Mouse (Mus musculus): ENCODE results near the gene Irf2bp1. TPM values are rescaled to one million over a fixed set of nuclear protein-coding genes. Genes with fewer than 3 reads are reported as not detected.

Gene Irf2bp1
- total and polyA plus RNA-seq, 3 experiments = 4.9 to 12.8 (median 6.6) TPM

- dilution Hi-C loops (cut with MboI; ENCODE audit: extremely low pct_ligation_motif_present, extremely low pct_unique_long_range_greater_than_20kb, low sequenced_read_pairs) (no loop called here), in situ Hi-C loops (cut with MboI; ENCODE audit: low pct_ligation_motif_present, low pct_unique_long_range_greater_than_20kb, low sequenced_read_pairs) (no loop called here)
- H3K4me3 ChIP-seq (replicated peaks in 1 of 3; ENCODE audit: low read depth in 2 of 3, low read length in 2 of 3, poor library complexity in 1 of 3) = no peak overlapping the region
- TF ChIP-seq NELFE (IDR thresholded peaks at IDR 0.05; ENCODE audit: low read depth, low read length) (no peak), USF2 (conservative IDR thresholded peaks at IDR 0.05; ENCODE audit: low read depth, low read length) (no peak), ELF1 (IDR thresholded peaks at IDR 0.05; ENCODE audit: low read depth, low read length) (no peak), E2F4 (IDR thresholded peaks at IDR 0.05; ENCODE audit: insufficient replicate concordance, low read depth, low read length) (no peak), SMC3 (IDR thresholded peaks at IDR 0.05; ENCODE audit: low read depth, low read length) (no peak), IRF4 (IDR thresholded peaks at IDR 0.05; ENCODE audit: low read depth, low read length) (no peak), MXI1 (IDR thresholded peaks at IDR 0.05; ENCODE audit: low read depth, low read length) (no peak), CHD2 (IDR thresholded peaks at IDR 0.05; ENCODE audit: low read length) (no peak), HCFC1 (IDR thresholded peaks at IDR 0.05; ENCODE audit: low read depth, low read length) (no peak), BHLHE40 (IDR thresholded peaks at IDR 0.05; ENCODE audit: low read depth, low read length) (no peak), USF1 (IDR thresholded peaks at IDR 0.05; ENCODE audit: low read depth, low read length) (no peak), ZC3H11A (IDR thresholded peaks at IDR 0.05; ENCODE audit: low read depth, low read length) (no peak), CTCF (conservative IDR thresholded peaks at IDR 0.05 in 1 of 2, IDR thresholded peaks at IDR 0.05 in 1 of 2; ENCODE audit: low read depth in 2 of 2, low read length in 2 of 2) (no peak), MAX (IDR thresholded peaks at IDR 0.05; ENCODE audit: low read length) (no peak), EP300 (IDR thresholded peaks at IDR 0.05; ENCODE audit: low read length) (no peak), ZNF384 (IDR thresholded peaks at IDR 0.05; ENCODE audit: low read depth, low read length) (no peak)
- peaks cover 93% of the 10 kb centered on the region for H3K27me3 ChIP-seq (replicated peaks)
- H3K4me2 ChIP-seq (ENCODE audit: insufficient read depth, low read depth, poor library complexity, severe bottlenecking) = peak overlapping the region; percentile 95
- DNase-seq (ENCODE audit: extremely low read depth) = no peak
- no peak overlapping the region for H3K9ac ChIP-seq (ENCODE audit: insufficient read depth, low read depth)
- H3K36me3 ChIP-seq (replicated peaks in 1 of 2; ENCODE audit: control insufficient read depth in 1 of 2, insufficient read depth in 1 of 2, low read length in 1 of 2) = no peaks in the 10 kb centered on the region
- peaks cover 3% of the 10 kb centered on the region for H3K9me3 ChIP-seq (replicated peaks; ENCODE audit: low read length)
- H3K27ac ChIP-seq (ENCODE audit: insufficient read depth, low read depth) = no peak overlapping the region
- H3K79me2 ChIP-seq (replicated peaks; ENCODE audit: control insufficient read depth, extremely low read depth, insufficient read depth, poor library complexity, severe bottlenecking) = no peaks in the 10 kb centered on the region
- peaks cover 14 to 30% of the 10 kb centered on the region in 2 experiments for H3K4me1 ChIP-seq (ENCODE audit: control insufficient read depth in 1 of 2, insufficient read depth in 2 of 2)
Observed at GRCm38 (mm10) chr7:18962795-18963194, 41.0 kb upstream of the Irf2bp1 start.

GRCm38 (mm10) chr7:18963294-18963843, 40.5 kb upstream of the Irf2bp1 start:
- H3K9ac ChIP-seq (ENCODE audit: insufficient read depth, low read depth) = no peak overlapping the region
- no peak overlapping the region for H3K4me3 ChIP-seq (replicated peaks in 1 of 3; ENCODE audit: low read depth in 2 of 3, low read length in 2 of 3, poor library complexity in 1 of 3)
- TF ChIP-seq BHLHE40 (IDR thresholded peaks at IDR 0.05; ENCODE audit: low read depth, low read length) (no peak), UBTF (IDR thresholded peaks at IDR 0.05; ENCODE audit: low read depth, low read length) (no peak), MYC (IDR thresholded peaks at IDR 0.05; ENCODE audit: low read depth, low read length) (no peak), NELFE (IDR thresholded peaks at IDR 0.05; ENCODE audit: low read depth, low read length) (no peak), EP300 (IDR thresholded peaks at IDR 0.05; ENCODE audit: low read length) (no peak), MAX (IDR thresholded peaks at IDR 0.05; ENCODE audit: low read length) (no peak), JUND (conservative IDR thresholded peaks at IDR 0.05; ENCODE audit: low read depth, low read length) (no peak), USF2 (conservative IDR thresholded peaks at IDR 0.05; ENCODE audit: low read depth, low read length) (no peak), USF1 (IDR thresholded peaks at IDR 0.05; ENCODE audit: low read depth, low read length) (no peak), RCOR1 (conservative IDR thresholded peaks at IDR 0.05; ENCODE audit: low read depth, low read length) (no peak), SMC3 (IDR thresholded peaks at IDR 0.05; ENCODE audit: low read depth, low read length) (no peak), ZC3H11A (IDR thresholded peaks at IDR 0.05; ENCODE audit: low read depth, low read length) (no peak), PAX5 (IDR thresholded peaks at IDR 0.05; ENCODE audit: low read length) (no peak), IRF4 (IDR thresholded peaks at IDR 0.05; ENCODE audit: low read depth, low read length) (no peak), E2F4 (IDR thresholded peaks at IDR 0.05; ENCODE audit: insufficient replicate concordance, low read depth, low read length) (no peak)
- no peaks in the 10 kb centered on the region for H3K36me3 ChIP-seq (replicated peaks in 1 of 2; ENCODE audit: control insufficient read depth in 1 of 2, insufficient read depth in 1 of 2, low read length in 1 of 2)
- no peak overlapping the region; the same call in 1 of the 2 replicates for H3K4me2 ChIP-seq (ENCODE audit: insufficient read depth, low read depth, poor library complexity, severe bottlenecking)
- H3K79me2 ChIP-seq (replicated peaks; ENCODE audit: control insufficient read depth, extremely low read depth, insufficient read depth, poor library complexity, severe bottlenecking) = no peaks in the 10 kb centered on the region
- dilution Hi-C loops (cut with MboI; ENCODE audit: extremely low pct_ligation_motif_present, extremely low pct_unique_long_range_greater_than_20kb, low sequenced_read_pairs) (no loop called here), in situ Hi-C loops (cut with MboI; ENCODE audit: low pct_ligation_motif_present, low pct_unique_long_range_greater_than_20kb, low sequenced_read_pairs) (no loop called here)
- no peak overlapping the region for H3K27ac ChIP-seq (ENCODE audit: insufficient read depth, low read depth)
- H3K9me3 ChIP-seq (replicated peaks; ENCODE audit: low read length) = peaks cover 1% of the 10 kb centered on the region
- peaks cover 93% of the 10 kb centered on the region for H3K27me3 ChIP-seq (replicated peaks)
- H3K4me1 ChIP-seq (ENCODE audit: control insufficient read depth in 1 of 2, insufficient read depth in 2 of 2) = peaks cover 14 to 28% of the 10 kb centered on the region in 2 experiments
- no peak for DNase-seq (ENCODE audit: extremely low read depth)

All from CH12.LX (cell line).